Mouse (Mus musculus) lung, adult 10 weeks (tissue): ENCODE results near the gene Map7d1. TPM values are rescaled to one million over a fixed set of nuclear protein-coding genes. Genes with fewer than 3 reads are reported as not detected.

Experiments used
- polyA plus RNA-seq: library from polyadenylated mRNA; stranded (reverse); fragments of 350-450 nt; fragmentation: Illumina TruSeq; extraction: RNeasy Lipid Tissue Mini Kit (QIAGEN cat#74804); gene quantifications from one replicate; pipeline ENCODE4 v1.2.3, GENCODE M21; 2014; ENCODE audit warnings: low read depth, low replicate concordance; ENCODE audit not compliant: insufficient read depth

Gene Map7d1
- polyA plus RNA-seq: 78.5 TPM

GRCm38 (mm10) chr4:126256131-126256791 lies at the start of gene Map7d1:
Map7d1 (minus strand) TSS chr4:126256343.

GRCm38 (mm10) chr4:126286492-126286891 lies 30.3 kb upstream of the Map7d1 start, which contains the start of gene Col8a2:
Col8a2 (plus strand) TSS chr4:126286793.

GRCm38 (mm10) chr4:126262119-126262807 lies 6.1 kb upstream of the Map7d1 start, which contains the start of gene Trappc3:
Trappc3 (plus strand) TSS chr4:126262325.

GRCm38 (mm10) chr4:126202303-126203181 lies 53.6 kb downstream of the Map7d1 start, which contains the start of gene Thrap3:
Thrap3 (minus strand) TSS chr4:126202760.

Other genes starting within 250 kb of the Map7d1 start
- 9.5 TPM for gene Csf3r, start 231.8 kb downstream of the Map7d1 start, polyA plus RNA-seq
- gene Mrps15, start 209.4 kb downstream of the Map7d1 start, polyA plus RNA-seq: 47.3 TPM
- gene Oscp1, start 197.8 kb downstream of the Map7d1 start, polyA plus RNA-seq: 10.3 TPM
- 28.6 TPM for gene Lsm10, start 159.7 kb downstream of the Map7d1 start, polyA plus RNA-seq
- 23.3 TPM for gene Stk40, start 152.4 kb downstream of the Map7d1 start, polyA plus RNA-seq
- 67.8 TPM for gene Eva1b, start 108.6 kb downstream of the Map7d1 start, polyA plus RNA-seq
- gene Sh3d21, start 92.9 kb downstream of the Map7d1 start, polyA plus RNA-seq: 9.4 TPM
- 40.4 TPM for gene Thrap3, start 53.6 kb downstream of the Map7d1 start, polyA plus RNA-seq
- 62.7 TPM for gene Trappc3, start 6.0 kb upstream of the Map7d1 start, polyA plus RNA-seq
- 3.6 TPM for gene Col8a2, start 30.4 kb upstream of the Map7d1 start, polyA plus RNA-seq
- 26.1 TPM for gene Adprhl2, start 65.4 kb upstream of the Map7d1 start, polyA plus RNA-seq
- gene Tekt2, start 69.3 kb upstream of the Map7d1 start, polyA plus RNA-seq: 11.0 TPM
- 1.4 TPM for gene Ago3, start 173.2 kb upstream of the Map7d1 start, polyA plus RNA-seq
- gene Ago1, start 212.2 kb upstream of the Map7d1 start, polyA plus RNA-seq: 12.0 TPM